Mouse (Mus musculus) E14TG2a.4 (cell line): Measurements from ENCODE around the gene Gbp5.

Experiments
- CTCF ChIP-seq: conservative IDR thresholded peaks from 2 replicates; pipeline ENCODE4 v1.5.1; 2014; ENCODE audit warnings: low read length
- POU5F1 ChIP-seq: IDR thresholded peaks from 2 replicates; pipeline ENCODE4 v1.6.1; 2014; ENCODE audit warnings: low read length, borderline replicate concordance

DNA sequence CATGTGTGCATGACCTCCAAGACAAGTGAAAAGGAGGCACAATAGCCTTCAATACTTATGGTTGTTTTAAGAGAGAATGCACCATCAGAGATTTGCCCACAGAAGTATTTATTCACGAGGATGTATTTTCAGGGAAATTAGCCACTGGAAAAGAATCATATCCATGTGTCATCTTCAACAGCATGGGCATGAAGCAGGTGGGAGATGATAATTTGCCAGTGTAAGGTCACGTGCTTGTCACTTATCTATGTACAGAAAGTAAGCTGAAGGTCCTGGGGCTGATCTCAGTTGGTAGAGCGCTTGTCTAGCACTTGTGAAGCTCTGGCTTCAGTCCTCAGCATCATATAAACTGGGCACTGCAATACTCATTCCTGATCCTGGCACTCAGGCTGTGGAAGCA, 37.8 kb downstream of the Gbp5 start:
- TF ChIP-seq CTCF, result no peak
- TF ChIP-seq POU5F1, result no peak
